Mouse (Mus musculus): ENCODE measurements around the gene Nol3.
"Not testable (repeated sequence)": the region's sequence is repeated elsewhere in the genome, so short reads cannot be mapped to it uniquely, and the experiment has no call there.

The Nol3 gene

DNA sequence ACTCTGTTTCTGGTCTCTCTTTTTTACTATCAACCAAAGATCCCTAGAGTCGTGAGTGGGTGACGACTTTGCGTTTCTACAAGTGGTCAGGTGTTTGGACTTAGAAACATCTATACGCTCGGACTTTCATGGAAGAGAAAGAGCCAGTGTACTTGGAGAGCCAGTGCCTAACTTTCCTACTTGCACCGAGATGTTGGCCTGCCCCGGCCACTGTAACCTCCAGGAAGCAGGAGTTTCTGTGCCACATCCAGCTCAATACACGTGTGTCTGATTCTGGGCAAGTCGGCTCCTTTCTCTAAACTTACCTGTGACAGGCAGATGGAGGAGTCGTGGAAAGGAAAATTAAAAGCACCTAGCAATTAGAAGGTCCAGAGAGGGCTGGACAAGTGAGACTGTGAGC is at the start of gene Nol3:
Nol3 (plus strand) TSS at position 301 of the 400 bp plus-strand sequence.
- DNase-seq (ENCODE audit: low spot score): no peak

DNA sequence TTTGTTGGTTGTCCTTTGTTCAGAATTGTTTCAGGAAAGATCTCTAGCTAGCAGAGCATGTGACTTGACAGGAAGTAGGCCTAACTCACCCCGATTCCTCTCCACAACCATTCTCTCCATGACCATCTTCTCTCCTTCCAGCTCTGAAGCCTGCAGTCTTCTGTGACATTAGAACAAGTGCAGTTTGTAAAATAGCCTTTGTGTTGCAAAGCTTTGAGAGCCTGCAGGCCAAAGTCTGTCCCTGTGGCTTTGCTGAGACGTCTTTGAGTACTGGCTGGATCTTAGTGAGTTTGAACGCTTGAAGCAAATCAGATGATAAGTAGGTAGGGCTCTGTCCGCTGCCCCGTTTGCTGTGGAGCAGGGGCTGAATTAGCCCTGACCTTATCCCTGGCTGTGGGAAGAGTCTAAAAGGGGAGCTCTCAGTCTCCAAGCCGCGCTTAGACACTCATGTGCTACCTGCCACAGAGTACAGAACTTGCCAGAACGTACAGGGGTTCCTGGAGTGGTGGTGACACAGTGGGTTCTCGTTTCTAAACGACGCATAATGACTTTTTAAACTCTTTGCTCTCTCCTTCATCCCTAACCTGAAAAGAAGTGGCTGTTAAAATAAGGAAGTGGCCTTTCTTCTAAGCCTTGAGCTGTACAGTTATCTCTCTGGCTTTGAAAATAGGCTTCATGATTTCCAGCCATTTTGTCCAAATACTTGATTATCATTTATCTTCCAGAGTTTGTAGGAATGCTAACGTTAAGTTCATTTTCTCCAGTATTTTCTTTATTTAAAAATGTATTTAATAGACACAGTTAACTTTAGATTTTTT is 44.2 kb upstream of the Nol3 start:
- no peak for DNase-seq (ENCODE audit: low spot score)

DNA sequence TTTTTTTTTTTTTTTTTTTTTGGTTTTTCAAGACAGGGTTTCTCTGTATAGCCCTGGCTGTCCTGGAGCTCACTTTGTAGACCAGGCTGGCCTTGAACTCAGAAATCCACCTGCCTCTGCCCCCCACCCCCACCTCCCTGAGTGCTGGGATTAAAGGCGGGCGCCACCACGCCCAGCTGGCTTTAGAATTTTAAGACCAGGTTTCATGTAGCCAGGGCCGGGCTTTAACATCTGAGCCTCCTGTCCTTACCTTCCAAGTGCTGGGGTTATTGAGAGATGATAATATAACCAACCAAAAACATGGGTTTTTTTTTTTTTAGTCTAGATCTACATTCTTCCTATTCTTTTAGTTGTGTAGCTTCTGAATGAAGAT is 43.6 kb upstream of the Nol3 start:
- DNase-seq (ENCODE audit: low spot score): not testable (repeated sequence)

DNA sequence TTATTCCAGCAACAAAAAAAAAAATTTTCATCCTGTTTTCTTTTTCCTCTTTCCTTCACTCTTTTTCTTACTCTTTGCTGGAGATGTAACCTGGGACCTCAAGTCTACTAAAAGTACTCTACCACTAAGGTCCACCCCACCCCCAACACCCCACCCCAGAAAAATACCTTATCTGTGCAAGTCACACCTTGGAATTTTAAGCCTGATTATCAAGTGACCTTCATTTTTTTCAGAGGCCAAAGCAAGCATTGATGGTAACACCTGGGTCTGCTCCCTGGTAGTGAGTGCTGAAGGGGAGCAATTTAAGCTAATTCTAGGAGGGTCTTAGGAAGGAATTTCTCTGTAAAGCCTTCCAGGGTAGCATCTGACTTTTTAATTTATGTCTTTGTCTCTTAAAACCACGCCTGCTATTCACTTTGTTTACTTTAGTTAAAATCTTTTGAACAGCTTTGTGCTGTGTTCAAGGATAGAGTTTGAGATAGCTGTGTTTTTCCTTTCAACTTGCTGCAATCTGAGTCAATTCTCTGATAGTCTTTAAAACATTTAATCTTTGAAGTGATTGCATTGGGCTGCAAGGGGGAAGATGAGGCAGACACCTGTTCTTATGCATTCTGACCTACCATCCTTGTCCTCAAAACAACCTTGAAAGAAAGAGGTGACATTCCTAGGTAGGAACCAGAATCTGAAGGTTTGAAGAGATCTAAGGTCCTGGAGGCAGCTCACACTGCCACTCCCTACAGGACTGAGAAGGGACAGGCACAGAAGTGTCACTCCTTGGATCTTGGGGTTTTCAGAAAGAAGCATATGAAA is 42.6 kb upstream of the Nol3 start:
- DNase-seq (ENCODE audit: low spot score): no peak

DNA sequence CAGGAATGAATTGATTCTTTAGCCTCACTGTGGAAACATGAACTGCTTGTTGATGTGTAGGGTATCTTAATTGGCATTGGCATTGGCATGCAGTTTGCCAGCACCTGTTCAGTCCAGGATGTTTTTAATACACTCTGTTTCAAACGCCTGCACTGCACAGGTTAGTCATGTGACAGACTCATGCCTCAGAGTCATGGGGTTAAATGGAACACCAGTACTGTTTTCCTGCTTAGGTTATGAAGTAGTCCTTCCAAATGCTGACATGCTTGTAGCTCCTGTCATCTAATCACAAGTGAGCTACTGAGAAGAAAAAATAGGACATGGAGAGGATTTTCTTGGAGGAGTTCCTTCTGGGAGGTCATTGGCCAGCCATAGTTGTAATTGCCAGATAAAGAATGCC is 40.7 kb upstream of the Nol3 start:
- no peak for DNase-seq (ENCODE audit: low spot score)

DNA sequence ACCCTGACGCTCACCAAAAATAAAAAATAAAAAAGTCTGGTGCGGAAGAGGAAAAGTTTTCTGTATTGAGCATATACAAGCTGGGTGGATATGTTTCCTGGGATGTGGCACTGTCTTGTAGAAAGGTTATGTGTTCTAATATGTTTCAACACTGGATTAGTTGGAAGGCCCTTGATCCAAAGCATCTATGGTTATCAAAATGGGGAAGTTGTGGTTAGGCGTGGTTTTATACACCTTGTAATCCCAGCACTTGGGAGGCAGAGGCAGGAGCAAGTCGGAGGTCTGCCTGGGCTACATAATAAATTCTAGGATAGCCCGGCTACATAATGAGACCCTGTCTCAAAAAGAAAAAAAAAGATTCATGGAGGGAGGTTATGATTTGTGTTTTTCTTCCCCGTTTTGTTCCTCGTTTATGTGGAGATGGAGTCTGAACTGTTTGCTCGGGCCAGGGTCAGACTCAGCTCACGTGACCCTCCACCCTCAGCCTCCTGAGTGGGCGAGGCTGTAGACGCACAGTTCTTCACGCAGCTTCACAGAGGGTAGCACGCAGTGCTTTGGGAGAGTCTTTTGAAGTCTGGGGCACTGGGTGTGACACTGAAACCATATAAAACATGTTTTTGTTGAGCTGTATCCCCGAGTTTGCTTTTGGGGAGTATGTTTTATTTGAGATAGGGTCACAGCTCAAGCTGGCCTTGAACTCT is 38.3 kb upstream of the Nol3 start:
- DNase-seq (ENCODE audit: low spot score): no peak

DNA sequence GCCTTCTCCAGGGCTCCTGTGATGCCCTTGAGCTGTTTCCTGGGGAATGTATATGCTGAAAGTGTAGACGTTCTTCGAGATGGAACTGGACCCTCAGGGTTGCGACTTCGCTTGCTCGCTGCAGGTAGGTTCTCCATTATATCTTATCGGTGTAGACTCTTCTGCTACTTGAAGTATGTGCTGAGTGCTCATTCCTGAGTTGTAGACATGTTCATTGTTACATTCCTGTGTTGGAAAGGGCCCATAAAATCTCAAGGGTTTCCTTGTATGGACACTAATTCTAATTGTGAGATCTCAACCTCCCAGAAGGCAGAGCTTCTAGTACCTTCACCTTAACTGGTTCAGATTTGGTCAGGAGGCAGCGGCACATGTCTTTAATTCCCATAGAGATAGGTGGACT is 34.9 kb upstream of the Nol3 start:
- no peak for DNase-seq (ENCODE audit: low spot score)

DNA sequence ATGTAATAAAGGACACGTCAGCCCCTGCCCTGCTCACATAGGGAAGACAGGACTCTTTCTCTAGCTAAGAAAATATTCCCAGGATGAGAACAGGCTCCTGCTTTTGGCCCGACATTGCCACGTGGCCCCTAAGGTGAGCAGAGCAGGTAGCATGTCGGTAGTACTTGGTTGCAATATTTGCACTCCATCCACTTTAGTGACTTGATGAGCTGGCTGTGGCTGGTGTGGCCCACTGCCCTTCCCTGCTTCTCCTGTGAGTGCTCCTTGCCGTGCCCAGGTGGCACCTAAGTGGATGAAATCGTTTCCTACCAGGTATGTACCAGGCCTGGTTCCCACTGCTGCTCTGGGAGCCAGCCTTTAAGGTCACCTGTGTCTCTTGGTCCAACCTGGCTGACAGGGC is 24.0 kb upstream of the Nol3 start:
- DNase-seq (ENCODE audit: low spot score): no peak

DNA sequence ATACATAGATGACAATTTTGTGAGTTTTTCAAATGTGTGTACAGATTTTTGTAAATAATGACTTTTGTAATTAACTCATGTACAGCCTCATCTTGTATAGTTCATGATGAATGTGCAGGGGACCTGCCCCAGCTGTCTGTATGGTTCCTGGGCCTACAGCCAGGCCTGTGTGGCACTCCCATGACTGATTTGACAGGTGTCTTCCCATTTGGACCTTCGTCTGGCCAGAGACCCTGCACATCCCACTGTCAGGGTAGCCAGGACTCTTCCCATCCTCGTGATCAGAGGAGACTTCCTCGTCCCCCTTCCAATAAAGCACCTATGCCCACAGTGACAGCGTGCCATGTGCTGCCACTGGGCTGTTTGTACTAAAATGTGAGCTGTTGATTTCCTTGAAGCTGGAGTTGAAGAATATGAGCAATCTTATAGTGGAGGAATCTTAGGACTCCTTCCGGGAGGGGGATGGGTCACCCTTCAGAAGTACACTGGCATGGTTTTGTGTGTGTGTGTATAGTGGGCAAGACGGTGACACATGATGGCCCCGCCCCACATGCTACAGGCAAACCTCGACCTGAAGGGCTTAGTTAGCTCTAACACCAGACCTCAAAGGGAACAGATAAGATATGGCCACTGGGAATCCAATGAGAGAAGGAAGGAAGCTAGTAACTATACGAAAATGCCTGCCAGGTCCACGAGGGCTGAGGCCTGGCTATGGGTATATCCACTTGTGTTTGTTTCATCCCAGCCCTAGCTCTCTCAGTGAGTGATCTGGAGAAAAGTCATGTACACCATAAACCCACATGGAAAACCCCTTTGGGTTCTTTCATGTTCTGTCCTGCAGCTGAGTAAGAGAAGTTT is 23.0 kb upstream of the Nol3 start:
- DNase-seq (ENCODE audit: low spot score): no peak

DNA sequence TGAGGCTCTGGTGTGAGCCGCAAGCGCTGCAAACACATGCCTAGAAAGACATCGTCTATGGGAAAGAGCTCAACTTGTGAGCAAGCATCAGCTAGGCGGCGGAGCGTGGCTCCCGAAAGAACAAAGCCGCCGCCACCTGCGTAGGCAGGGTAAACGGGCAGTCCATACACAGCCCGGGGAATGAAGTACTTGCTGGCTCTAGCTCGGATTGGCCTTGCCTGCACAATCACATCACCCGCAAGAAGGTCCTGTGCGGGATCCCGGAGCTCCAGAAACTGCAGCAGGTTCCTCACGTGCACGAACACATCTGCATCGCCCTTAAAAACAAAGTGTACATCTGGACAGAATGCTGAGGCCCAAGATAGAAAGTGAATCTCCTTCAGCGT is 22.2 kb upstream of the Nol3 start:
- no peak for DNase-seq (ENCODE audit: low spot score)

DNA sequence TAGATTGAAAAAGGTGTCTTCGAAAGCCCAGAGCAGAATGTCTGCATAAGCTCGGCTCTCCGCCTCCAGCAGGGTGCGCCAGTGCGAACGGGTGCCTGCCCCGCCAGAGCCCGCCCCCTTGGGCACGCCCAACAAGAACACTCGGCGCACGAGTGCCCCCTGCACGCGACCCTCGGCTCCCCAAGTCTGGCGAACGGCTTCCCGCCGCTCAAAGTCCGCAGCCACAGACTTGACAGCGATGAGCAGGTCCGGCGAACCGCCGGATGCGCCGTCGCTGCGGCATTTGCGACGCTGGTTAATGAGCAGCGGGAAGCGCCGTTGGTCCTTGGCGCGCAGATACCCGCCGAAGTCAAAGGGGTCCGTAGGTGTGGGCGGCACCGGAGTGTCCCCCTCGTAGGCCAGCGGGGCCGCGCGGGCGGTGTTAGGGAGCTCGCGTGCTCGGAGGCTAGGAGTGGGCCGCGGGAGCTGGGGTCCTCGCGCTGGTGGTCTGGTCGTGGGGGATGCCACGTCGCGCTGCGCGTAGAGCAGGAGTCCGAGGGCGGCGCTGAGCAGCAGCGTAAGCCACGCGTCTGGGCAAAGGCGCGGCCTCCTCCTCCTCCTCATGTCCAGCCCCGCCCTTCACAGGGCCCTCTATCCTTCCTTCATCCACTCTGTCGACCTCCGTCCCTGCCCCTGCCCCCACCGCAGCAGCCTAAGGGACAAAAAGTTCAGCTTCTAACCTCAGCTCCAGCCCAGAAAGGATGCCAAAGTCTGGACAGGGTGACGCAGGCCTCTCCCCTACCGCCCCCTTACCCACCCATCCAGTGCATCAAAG is 21.6 kb upstream of the Nol3 start:
- DNase-seq (ENCODE audit: low spot score): peak; percentile 81

DNA sequence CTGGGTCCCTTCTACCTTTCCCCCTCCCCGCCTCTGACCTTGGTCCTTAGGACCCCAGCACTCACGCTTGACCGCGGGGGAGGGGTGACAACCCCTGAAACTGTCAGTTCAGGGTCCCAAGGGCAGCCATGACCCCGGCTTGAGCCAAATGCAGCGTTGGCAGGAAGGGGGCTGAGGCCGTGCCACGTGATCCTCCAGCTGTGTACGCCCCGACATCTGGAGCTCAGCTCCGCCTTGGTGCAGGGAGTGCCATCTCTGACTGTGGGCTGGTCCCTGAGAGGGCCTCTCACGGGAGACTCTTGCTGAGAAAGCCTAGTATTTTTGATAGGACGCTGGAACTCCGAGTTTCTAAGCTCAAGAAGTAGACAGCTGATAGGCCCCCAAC is 21.0 kb upstream of the Nol3 start, which contains the start of gene B3gnt9:
B3gnt9 (minus strand) TSS at position 188 of the 385 bp plus-strand sequence.
- DNase-seq (ENCODE audit: low spot score): peak; percentile 44

DNA sequence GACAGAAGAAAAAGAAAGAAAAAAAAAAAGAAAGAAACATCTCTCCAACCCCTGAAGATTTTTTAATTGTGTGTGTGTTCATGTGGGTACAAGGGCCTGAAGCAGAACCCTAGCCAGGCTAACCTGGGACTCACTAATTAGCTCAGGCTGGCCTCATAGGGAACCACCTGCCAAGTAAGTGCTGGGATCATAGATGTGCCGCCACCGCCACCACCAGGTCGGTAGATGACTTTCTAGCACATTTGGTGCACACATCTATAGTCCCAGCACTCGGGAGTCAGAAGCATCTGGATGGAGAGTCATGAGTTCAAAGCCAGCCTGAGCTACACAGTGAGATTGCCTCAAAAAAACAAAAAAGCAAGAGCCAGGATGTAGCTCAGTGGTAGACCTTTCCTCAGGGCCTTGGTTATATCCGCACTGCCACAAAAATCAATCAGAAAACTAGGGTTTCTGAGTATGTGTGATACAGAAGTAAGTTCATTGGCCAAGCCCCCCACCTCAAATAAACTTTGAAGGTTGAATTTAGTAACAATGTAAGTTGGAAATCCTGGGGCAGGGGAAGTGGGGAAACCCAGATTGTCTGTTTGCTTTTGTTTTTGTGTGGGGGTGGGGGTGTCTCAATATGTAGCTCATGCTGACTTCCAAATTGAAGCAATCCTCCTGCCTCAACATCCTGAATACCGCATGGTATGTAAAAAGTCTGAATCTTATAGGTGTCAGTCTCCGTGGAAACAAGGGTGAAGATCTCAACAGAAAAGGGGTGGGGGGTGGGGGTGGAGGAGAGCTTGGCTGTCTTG is 18.4 kb upstream of the Nol3 start:
- no peak for DNase-seq (ENCODE audit: low spot score)

DNA sequence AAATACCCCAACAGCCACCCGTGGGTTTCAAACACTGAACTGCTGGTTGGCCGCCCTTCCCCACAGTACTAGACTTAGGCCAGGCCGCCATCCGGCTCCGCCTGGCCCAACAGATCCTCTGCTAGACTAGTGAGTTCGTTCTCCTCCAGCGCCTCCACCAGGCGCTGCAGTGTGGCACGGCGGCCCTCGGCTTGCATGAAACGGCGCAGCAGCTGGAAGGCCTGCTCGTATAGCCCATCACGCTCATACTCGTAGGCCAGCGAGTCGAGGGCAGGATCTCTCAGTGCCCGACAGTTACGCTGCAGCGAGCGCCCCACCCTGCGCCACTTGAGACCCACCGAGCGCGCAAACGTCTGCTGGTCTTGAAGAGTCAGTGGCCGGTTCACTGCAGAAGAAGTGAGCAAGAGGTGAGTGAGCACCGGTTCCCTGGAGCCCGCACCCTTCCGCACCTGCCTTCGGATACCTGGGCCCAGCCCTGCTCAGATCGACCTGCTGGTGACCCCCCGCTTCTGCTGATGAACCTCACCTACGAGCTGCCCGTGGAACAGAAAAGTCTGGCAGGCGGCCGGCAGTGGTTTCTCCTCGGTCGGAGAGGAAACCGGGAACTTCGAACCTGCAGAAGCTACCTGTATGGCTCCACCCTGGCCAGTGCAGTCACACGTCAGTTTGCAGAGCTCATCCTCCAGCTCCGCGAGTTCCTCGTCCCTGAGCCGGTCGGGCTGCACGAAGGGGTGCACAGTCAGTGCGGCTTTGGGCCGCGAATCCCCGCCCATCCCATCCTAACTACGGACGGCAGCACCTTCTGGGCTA is 16.8 kb upstream of the Nol3 start:
- DNase-seq (ENCODE audit: low spot score): no peak

DNA sequence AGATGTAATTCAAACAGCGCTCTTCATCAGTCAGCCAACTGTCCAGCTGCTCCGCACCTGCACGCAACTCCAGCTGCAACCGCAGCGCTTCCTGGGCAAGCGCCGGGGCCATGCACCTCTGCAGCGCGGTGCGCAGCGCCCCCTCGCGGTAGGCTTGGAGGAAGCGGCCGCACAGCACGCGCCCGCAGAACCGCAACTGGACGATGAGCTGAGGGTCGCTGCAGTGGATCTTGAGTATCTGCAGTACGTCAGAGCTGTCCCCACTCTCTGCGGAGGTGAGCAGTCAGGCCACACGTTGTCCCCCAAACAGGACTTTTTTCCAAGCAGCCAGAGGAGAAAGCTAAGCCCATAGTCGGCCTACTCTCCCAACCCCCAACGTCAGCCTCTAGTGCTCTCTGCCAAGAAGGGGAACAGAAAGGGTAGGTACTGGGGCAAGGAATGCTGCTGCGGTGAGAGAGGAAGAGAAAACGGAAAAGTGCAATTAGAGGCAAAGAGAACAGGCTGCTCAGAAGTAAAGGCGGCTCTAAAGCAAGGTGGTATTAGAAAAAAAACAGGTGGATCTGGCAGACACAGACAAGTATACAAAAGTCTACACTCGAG is 16.1 kb upstream of the Nol3 start:
- peak; percentile 65 for DNase-seq (ENCODE audit: low spot score)

DNA sequence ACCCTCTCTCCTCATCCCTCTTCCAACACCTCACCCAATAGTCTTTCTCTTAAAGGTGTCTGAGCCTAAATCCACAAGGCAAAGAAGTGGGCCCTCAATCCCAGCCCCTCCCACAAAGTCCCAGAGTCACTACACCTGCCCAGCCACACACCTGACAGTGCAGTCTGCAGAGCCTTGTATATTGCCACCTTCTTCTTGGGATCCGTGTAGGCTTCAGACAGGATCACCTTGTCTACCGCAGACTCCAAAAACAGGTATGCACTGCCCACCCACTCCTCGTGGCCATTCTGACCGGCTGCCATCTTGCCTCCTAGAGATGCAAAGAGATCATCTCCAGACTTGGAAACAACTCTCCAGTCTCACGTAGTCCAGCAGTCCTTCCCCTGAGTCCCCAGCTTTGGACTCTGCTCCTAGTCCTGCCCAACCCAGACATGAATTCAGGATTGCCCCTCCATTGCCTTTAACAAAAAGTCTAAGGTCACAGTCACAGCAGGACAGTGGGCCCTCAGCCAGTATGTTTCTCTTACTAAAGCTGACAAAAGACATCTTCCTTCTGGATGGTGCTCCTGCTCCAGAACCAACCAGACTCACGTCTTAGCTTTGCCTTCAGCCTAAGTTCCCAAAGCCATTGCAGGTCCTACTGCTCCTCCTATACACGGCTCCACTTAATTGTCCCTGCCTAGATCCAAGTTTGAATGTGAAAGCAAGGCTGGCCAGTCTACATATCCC is 15.4 kb upstream of the Nol3 start:
- DNase-seq (ENCODE audit: low spot score): no peak

DNA sequence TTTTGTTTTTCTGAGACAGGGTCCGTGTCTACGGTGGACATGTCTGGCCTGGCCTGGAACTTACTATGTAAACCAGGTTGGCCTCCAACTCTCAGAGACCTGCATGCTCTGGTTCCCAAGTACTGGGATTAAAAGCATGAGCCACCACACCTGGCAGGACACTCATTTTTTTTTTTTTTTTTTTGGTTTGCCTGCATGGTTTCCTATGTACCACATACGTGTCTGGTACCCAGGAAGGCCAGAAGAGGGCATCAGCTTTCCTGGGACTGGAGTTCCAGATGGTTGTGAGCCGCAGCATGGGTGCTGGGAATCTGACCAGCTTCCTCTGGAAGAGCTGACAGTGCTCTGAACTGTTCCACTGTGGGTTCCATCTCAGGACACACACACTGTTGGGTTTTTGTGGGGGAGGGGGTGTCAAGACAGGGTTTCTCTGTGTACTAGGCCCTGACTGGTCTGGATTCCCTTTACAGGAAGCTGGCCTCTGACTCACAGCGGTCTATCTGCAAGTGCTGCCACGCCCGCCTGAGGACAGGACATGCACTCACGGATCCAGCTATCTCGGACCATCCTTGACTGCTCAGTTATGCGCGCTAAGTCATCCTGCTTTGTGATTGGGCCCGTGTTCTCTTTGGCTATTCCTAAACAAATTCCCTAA is 14.5 kb upstream of the Nol3 start:
- no peak for DNase-seq (ENCODE audit: low spot score)

Measured in spleen, adult 12 weeks (tissue).